Mouse (Mus musculus) MEL (cell line): ENCODE measurements at regions not wholly inside any gene's neighbourhood (a gene's known extent, or its start where the extent isn't known, plus 50 kb on each side); places are given as distances from the start of the nearest gene placed in this dataset.

ENCODE experiments used
- CTCF ChIP-seq, 3 experiments: IDR thresholded peaks in 2 of 3; conservative IDR thresholded peaks in 1 of 3; 2 replicates each; pipeline ENCODE4 v1.5.1; 2011 to 2012; ENCODE audit warnings: low read length in 3 of 3, low read depth in 2 of 3, mild to moderate bottlenecking in 2 of 3, improper control_type of control experiment in 1 of 3, inconsistent platforms in 1 of 3, mixed read lengths in 1 of 3, moderate library complexity in 1 of 3; ENCODE audit not compliant: control insufficient read depth in 1 of 3, insufficient read depth in 1 of 3, poor library complexity in 1 of 3, severe bottlenecking in 1 of 3
- EP300 ChIP-seq, 2 experiments: IDR thresholded peaks; 2 replicates each; pipeline ENCODE4 v1.6.1; 2011; ENCODE audit warnings: improper control_type of control experiment in 2 of 2, low read length in 2 of 2, low read depth in 1 of 2, mild to moderate bottlenecking in 1 of 2
- KAT2A ChIP-seq: conservative IDR thresholded peaks from 2 replicates; pipeline ENCODE4 v1.6.1; 2012; ENCODE audit warnings: low read depth, low read length, improper control_type of control experiment, inconsistent platforms
- RAD21 ChIP-seq: IDR thresholded peaks from 2 replicates; pipeline ENCODE4 v1.6.1; 2011; ENCODE audit warnings: mild to moderate bottlenecking, low read depth, low read length, improper control_type of control experiment
- TCF12 ChIP-seq: IDR thresholded peaks from 2 replicates; pipeline ENCODE4 v1.6.1; 2014; ENCODE audit warnings: low read depth, mild to moderate bottlenecking, inconsistent platforms, low read length, improper control_type of control experiment, moderate library complexity
- USF1 ChIP-seq: IDR thresholded peaks from 2 replicates; pipeline ENCODE4 v1.6.1; 2014; ENCODE audit warnings: low read depth, mild to moderate bottlenecking, inconsistent platforms, low read length, improper control_type of control experiment, moderate library complexity
- ZKSCAN1 ChIP-seq: IDR thresholded peaks from 2 replicates; pipeline ENCODE4 v1.6.1; 2012; ENCODE audit warnings: low read depth, mild to moderate bottlenecking, inconsistent platforms, low read length, improper control_type of control experiment, moderate library complexity
- ZNF384 ChIP-seq: IDR thresholded peaks from 2 replicates; pipeline ENCODE4 v1.6.1; 2012; ENCODE audit warnings: low read depth, mild to moderate bottlenecking, inconsistent platforms, low read length, improper control_type of control experiment

DNA sequence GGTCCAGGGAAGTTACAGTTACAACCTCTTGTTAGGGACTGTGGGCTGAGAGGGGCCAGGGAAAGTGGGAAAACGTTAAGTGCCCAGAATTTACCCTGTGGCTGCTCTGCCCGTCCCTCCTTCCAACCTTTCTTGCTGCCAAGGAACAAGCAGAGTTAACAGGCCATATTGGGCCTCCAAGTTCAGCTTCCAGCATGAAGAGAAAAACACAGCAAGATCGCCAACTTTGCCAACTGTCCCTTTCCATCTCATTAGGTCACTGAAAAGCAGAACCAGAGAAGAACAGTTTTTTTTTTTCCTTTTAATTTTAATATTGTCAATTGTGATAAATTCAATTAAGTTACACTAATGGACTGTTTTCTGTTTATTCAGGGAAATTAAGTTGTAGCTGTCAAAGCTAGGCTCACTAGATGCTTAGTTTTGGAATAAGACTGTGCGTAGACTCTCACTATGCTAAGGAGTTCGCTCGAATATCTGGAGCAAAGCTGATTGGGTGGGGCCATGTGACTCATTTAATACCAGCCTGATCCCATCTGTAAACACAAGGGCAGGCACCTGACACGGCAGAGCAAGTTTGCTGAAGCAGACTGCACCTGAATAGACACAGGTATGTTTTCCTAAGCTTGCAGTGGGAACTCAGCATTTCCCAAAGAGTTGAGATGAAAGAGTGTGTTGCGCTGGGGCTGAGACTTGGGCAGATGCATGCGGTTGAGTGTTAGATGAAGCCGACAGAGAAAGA is 178.9 kb downstream of the Gm45692 start:
- TF ChIP-seq ZNF384 (no peak), EP300 (IDR thresholded peaks at IDR 0.05; ENCODE audit: low read depth in 1 of 2, low read length in 2 of 2) (no peak), TCF12 (no peak), RAD21 (no peak), KAT2A (no peak), CTCF (IDR thresholded peaks at IDR 0.05 in 2 of 3, conservative IDR thresholded peaks at IDR 0.05 in 1 of 3; ENCODE audit: control insufficient read depth in 1 of 3, insufficient read depth in 1 of 3, low read depth in 2 of 3, low read length in 3 of 3, poor library complexity in 1 of 3, severe bottlenecking in 1 of 3) (no peak), USF1 (no peak), ZKSCAN1 (no peak)
